Mouse (Mus musculus) ES-E14 (cell line): ENCODE results near the gene Lsm12.

Experiments
- HCFC1 ChIP-seq: IDR thresholded peaks from 2 replicates; pipeline ENCODE4 v1.6.1; 2012; ENCODE audit warnings: low read length, inconsistent platforms, borderline replicate concordance; ENCODE audit not compliant: insufficient read depth
- MAFK ChIP-seq: IDR thresholded peaks from 2 replicates; pipeline ENCODE4 v1.6.1; 2014; ENCODE audit warnings: mild to moderate bottlenecking, low read depth, low read length, inconsistent platforms; ENCODE audit not compliant: insufficient read depth
- ZC3H11A ChIP-seq: IDR thresholded peaks from 2 replicates; pipeline ENCODE4 v1.6.1; 2012; ENCODE audit warnings: low read depth, mild to moderate bottlenecking, inconsistent platforms, low read length, borderline replicate concordance
- ZNF384 ChIP-seq: IDR thresholded peaks from 2 replicates; pipeline ENCODE4 v1.6.1; 2012; ENCODE audit warnings: low read depth, low read length, inconsistent platforms

DNA sequence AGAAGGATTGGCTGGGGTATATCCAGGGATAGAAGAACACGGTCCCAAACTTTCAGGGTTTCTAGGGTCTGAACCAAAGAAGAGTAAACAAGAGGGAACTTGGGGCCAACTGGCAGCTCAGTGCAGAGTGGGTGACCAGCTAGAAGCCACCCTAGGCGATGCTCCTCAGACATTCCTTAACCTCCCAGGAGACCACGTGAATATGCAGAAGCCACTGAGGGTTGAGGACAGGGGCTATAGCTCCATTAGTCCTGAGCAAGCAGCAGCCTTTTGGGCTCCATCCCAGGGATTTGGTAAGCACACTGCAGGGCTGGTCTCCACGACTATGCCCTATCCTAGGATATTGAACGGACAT is 31.8 kb upstream of the Lsm12 start:
- TF ChIP-seq ZC3H11A, result no peak
- no peak for TF ChIP-seq MAFK
- TF ChIP-seq ZNF384, result no peak
- no peak for TF ChIP-seq HCFC1
